Mouse (Mus musculus): ENCODE measurements around the gene Prps2.
"Not testable (repeated sequence)": the region's sequence is repeated elsewhere in the genome, so short reads cannot be mapped to it uniquely, and the experiment has no call there.

Prps2 gene

GRCm38 (mm10) chrX:167323742-167324141, 58.8 kb downstream of the Prps2 start:
- DNase-seq (ENCODE audit: low spot score in 2 of 2): no peak

- no peak for DNase-seq (ENCODE audit: low spot score in 2 of 2)
Measured at GRCm38 (mm10) chrX:167321233-167321806, 61.2 kb downstream of the Prps2 start.

GRCm38 (mm10) chrX:167318819-167319396, 63.6 kb downstream of the Prps2 start:
- DNase-seq (ENCODE audit: low spot score in 2 of 2): peak in 1 of 2 experiments; percentile 2

GRCm38 (mm10) chrX:167315766-167316165, 66.8 kb downstream of the Prps2 start:
- no peak for DNase-seq (ENCODE audit: low spot score in 2 of 2)

GRCm38 (mm10) chrX:167315093-167315726, 67.3 kb downstream of the Prps2 start:
- no peak for DNase-seq (ENCODE audit: low spot score in 2 of 2)

GRCm38 (mm10) chrX:167302061-167302460, 80.5 kb downstream of the Prps2 start:
- DNase-seq (ENCODE audit: low spot score in 2 of 2): not testable (repeated sequence)

All from spleen, postnatal 14 days (tissue).